Mouse (Mus musculus) stomach, embryonic 15.5 days (tissue): ENCODE results near the gene Dnmt1. TPM values are rescaled to one million over a fixed set of nuclear protein-coding genes. Genes with fewer than 3 reads are reported as not detected.

Experiments used
- ATAC-seq: fragments of 200-750 bp; cut with Nextera tagmentation; 2 replicates; pipeline ENCODE4 v1.8.0; 2017; ENCODE audit warnings: low read depth, moderate number of reproducible peaks, moderate TSS enrichment; ENCODE audit not compliant: insufficient read depth, low FRiP score
- H3K27ac ChIP-seq: fragments of 300-500 bp; sonication (generic); 2 replicates; pipeline ENCODE4 v1.5.1; 2015; ENCODE audit warnings: mild to moderate bottlenecking, inconsistent platforms
- H3K27me3 ChIP-seq: fragments of 300-500 bp; sonication (generic); replicated peaks from 2 replicates; pipeline ENCODE4 v1.6.1; 2015; ENCODE audit warnings: inconsistent platforms
- H3K36me3 ChIP-seq: fragments of 300-500 bp; sonication (generic); 2 replicates; pipeline ENCODE4 v1.6.1; 2015; ENCODE audit warnings: inconsistent platforms
- H3K4me1 ChIP-seq: fragments of 300-500 bp; sonication (generic); 2 replicates; pipeline ENCODE4 v1.6.1; 2015; ENCODE audit warnings: inconsistent platforms
- H3K4me2 ChIP-seq: fragments of 300-500 bp; sonication (generic); 2 replicates; pipeline ENCODE4 v1.6.1; 2015; ENCODE audit warnings: mild to moderate bottlenecking, inconsistent platforms
- H3K4me3 ChIP-seq: fragments of 300-500 bp; sonication (generic); replicated peaks from 2 replicates; pipeline ENCODE4 v1.5.1; 2015; ENCODE audit warnings: inconsistent platforms
- H3K9ac ChIP-seq: fragments of 300-500 bp; sonication (generic); 2 replicates; pipeline ENCODE4 v1.6.1; 2015; ENCODE audit warnings: inconsistent platforms
- H3K9me3 ChIP-seq: fragments of 300-500 bp; sonication (generic); 2 replicates; pipeline ENCODE4 v1.6.1; 2016; ENCODE audit warnings: inconsistent platforms
- WGBS: fragments of 180-500 bp; shearing (Covaris S2); methylation state at CpG from one replicate; pipeline ENCODE4 v1.1.7; 2015; 5-methylcytosine and 5-hydroxymethylcytosine counted together
- polyA plus RNA-seq: library from polyadenylated mRNA; unstranded; fragments of >200 nt; fragmentation: Nextera tagmentation; extraction: Ambion mirVana; gene quantifications from 2 replicates; pipeline ENCODE4 v1.2.1, GENCODE M21; 2015

Dnmt1 gene
- polyA plus RNA-seq, 1 experiment from 2014 or later: 74.7 TPM

DNA sequence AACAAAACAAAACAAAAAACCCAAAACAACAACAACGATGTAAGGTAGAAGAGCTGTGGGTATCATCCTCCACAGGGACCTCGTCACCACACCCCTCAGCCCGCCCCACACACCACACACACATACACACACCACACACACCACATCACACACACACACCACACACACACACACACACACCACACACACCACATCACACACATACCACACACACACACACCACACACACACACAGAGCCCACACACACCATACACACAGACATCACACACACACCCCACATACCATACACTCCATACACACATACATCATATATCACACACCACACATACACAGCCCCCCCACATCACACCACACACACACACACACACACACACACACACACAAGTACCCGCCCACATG is 31.9 kb upstream of the Dnmt1 start:
- H3K4me1 ChIP-seq: 0 out of 2 replicates have a peak, but pooled peaks cover 19% of the 10 kb centered on the region
- no peaks in the 10 kb centered on the region for H3K27me3 ChIP-seq
- 86% methylated on average over 4 of the region's 4 CpGs for WGBS
- H3K4me3 ChIP-seq: no peak overlapping the region
- no peak overlapping the region for H3K27ac ChIP-seq
- H3K9me3 ChIP-seq: no peaks in the 10 kb centered on the region
- no peak overlapping the region for H3K9ac ChIP-seq
- no peak for ATAC-seq
- H3K4me2 ChIP-seq: no peak overlapping the region
- no peaks in the 10 kb centered on the region for H3K36me3 ChIP-seq

DNA sequence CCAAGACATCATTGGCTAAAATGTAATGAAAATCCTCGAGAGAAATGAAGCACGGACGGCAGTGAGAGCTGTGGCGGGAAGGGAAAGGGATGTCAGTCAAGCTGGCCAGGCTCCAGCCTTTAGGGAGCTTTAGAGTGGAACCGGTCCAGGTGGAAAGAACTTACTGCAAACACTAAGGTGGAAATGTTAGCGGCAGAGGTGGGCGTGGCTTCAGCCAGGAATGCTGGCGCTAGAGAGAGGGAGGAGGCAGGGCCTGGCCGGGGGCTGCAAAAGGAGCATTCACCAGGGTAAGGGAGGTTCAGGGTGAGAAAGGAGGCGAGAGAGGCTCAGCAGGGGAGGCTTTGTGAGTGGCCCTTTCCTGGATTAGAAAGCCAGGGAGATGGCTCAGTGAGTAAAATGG is 31.2 kb upstream of the Dnmt1 start:
- H3K27ac ChIP-seq: 0 out of 2 replicates have a peak overlapping the region, but pooled peaks have one; percentile 6
- H3K4me2 ChIP-seq: no peak overlapping the region
- H3K9me3 ChIP-seq: no peaks in the 10 kb centered on the region
- 0 out of 2 replicates have a peak, but pooled peaks cover 19% of the 10 kb centered on the region for H3K4me1 ChIP-seq
- H3K27me3 ChIP-seq: no peaks in the 10 kb centered on the region
- H3K9ac ChIP-seq: no peak overlapping the region
- ATAC-seq: no peak
- 5% methylated on average over 10 of the region's 10 CpGs for WGBS
- H3K36me3 ChIP-seq: no peaks in the 10 kb centered on the region
- no peak overlapping the region for H3K4me3 ChIP-seq

DNA sequence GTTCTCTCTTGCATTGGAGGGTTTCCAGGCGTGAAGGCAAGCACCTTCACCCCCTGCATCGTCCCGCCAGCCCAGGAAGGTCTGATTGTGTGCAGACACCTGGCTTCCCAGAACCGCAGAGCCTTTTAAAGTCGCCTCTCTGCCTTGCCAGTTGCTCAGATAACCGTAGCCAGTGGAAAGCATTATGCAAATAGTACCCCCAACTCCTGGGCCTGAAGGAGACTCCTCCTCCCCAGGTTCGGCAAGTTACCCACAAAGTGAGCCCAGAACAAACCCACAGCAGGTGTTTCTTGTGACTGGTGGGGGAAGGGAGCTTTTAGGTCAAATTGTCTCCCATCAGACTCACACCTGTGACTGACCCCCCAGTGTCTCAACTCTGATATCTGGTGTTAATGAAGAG is 28.3 kb upstream of the Dnmt1 start:
- 28% methylated on average over 7 of the region's 7 CpGs for WGBS
- peak overlapping the region; percentile 88 for H3K27ac ChIP-seq
- 0 out of 2 replicates have a peak, but pooled peaks cover 17% of the 10 kb centered on the region for H3K4me1 ChIP-seq
- H3K27me3 ChIP-seq: no peaks in the 10 kb centered on the region
- H3K4me2 ChIP-seq: no peak overlapping the region
- 0 out of 2 replicates have a peak, but pooled peaks have one; percentile 12 for ATAC-seq
- H3K9me3 ChIP-seq: no peaks in the 10 kb centered on the region
- H3K9ac ChIP-seq: no peak overlapping the region
- H3K4me3 ChIP-seq: no peak overlapping the region
- no peaks in the 10 kb centered on the region for H3K36me3 ChIP-seq

DNA sequence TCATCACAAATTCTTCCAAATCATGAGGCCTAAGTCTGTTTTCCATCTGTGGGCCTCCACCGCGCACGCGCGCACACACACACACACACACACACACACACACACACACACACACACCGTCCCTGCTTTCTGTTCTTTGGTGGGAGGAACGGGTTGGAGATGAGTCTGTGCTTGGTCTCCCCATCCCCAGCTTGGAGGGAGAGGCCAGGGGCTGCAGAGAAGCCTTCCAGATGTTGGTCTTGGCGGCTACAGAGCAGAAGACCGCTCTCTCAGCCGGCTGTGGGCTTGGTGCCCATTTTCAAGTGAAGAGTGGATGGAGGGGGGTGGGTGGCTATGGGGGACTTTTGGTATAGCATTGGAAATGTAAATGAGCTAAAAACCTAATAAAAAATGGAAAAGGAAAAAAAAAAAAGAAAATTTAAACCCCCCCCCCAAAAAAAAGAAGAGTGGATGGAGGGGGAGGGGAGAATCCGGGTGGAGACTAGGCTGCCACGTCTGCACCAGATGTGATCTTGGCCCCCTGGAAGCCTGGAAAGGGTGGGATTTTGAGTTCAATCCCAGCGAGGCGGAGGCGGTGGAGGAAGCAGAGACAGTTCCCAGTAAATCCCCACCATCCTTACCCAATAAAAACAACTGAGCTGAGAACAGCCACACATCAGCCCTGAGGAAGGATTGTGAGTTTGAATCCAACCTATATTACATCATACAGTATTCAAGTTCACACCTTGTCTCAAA is 27.4 kb upstream of the Dnmt1 start:
- WGBS: 41% methylated on average over 15 of the region's 15 CpGs
- H3K9ac ChIP-seq: no peak overlapping the region
- H3K27me3 ChIP-seq: no peaks in the 10 kb centered on the region
- ATAC-seq: peak; percentile 81
- no peak overlapping the region for H3K4me2 ChIP-seq
- 0 out of 2 replicates have a peak, but pooled peaks cover 14% of the 10 kb centered on the region for H3K4me1 ChIP-seq
- peak overlapping the region; percentile 88 for H3K27ac ChIP-seq
- H3K4me3 ChIP-seq: no peak overlapping the region
- H3K36me3 ChIP-seq: no peaks in the 10 kb centered on the region
- no peaks in the 10 kb centered on the region for H3K9me3 ChIP-seq

DNA sequence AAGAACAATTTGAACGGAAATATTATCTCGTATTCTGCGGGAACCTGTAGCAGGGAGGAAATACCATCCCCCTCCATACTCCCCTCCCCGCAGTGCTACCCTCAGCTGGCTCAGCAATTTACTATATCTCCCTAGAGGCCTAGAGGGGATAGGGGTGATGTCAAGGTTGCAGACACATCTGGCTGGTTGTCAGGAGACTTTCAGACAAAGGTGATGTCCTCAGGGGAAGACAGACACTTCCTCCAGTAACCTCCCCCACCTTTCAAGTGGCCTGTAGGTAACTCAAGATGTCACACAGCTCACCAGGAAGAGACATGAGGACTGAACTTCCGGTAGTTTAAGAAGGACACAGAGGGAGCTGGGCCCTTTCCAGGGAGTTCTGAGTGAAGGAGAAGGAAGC is 23.5 kb upstream of the Dnmt1 start:
- no peaks in the 10 kb centered on the region for H3K9me3 ChIP-seq
- H3K4me2 ChIP-seq: no peak overlapping the region
- H3K27me3 ChIP-seq: no peaks in the 10 kb centered on the region
- H3K9ac ChIP-seq: no peak overlapping the region
- ATAC-seq: no peak
- H3K36me3 ChIP-seq: no peaks in the 10 kb centered on the region
- H3K4me1 ChIP-seq: 0 out of 2 replicates have a peak, but pooled peaks cover 14% of the 10 kb centered on the region
- no peak overlapping the region for H3K27ac ChIP-seq
- no peak overlapping the region for H3K4me3 ChIP-seq
- WGBS: 33% methylated on average over 5 of the region's 5 CpGs

DNA sequence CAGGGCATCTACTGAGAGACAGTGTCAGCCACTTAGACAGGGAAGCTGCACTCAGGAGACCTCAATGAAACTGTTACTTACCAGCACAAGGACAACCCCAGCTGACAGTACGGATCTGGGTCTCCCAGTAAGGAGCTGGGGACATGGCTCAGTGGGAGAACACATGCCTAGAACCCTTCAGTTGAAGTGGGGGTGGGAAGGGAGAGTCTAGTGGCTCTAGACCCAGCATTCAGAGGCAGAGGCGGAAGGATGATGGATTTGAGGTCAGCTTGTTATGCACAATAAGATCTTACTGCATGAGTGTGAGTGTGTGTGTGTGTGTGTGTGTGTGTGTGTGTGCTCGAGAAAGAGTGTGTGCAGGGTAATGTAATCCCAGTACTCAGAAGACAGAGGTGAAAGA is 22.5 kb upstream of the Dnmt1 start:
- no peak overlapping the region for H3K4me3 ChIP-seq
- WGBS: 62% methylated on average over 3 of the region's 3 CpGs
- no peaks in the 10 kb centered on the region for H3K27me3 ChIP-seq
- ATAC-seq: no peak
- H3K9me3 ChIP-seq: no peaks in the 10 kb centered on the region
- H3K4me1 ChIP-seq: 0 out of 2 replicates have a peak, but pooled peaks cover 8% of the 10 kb centered on the region
- H3K27ac ChIP-seq: no peak overlapping the region
- H3K9ac ChIP-seq: no peak overlapping the region
- H3K4me2 ChIP-seq: no peak overlapping the region
- H3K36me3 ChIP-seq: no peaks in the 10 kb centered on the region

DNA sequence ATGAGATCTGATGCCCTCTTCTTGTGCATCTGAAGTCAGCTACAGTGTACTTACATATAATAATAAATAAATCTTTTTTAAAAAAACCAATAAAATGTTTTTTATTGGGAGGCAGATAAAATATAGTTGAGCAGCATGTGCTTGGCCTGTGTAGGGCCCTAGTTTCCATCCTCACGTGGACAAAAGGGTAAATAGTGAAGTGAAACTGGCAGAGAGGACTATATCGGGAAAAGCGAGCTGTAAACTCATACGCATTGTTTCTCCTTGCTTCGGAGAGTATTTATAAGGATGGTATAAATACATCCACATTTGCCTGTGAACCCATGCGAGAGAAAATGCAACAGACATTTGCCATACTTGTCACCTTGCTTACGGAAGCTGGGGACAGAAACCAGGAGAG is 20.1 kb upstream of the Dnmt1 start:
- H3K27me3 ChIP-seq: no peaks in the 10 kb centered on the region
- H3K4me3 ChIP-seq: no peak overlapping the region
- H3K36me3 ChIP-seq: no peaks in the 10 kb centered on the region
- H3K9me3 ChIP-seq: no peaks in the 10 kb centered on the region
- H3K9ac ChIP-seq: no peak overlapping the region
- no peak overlapping the region for H3K27ac ChIP-seq
- ATAC-seq: no peak
- no peak overlapping the region for H3K4me2 ChIP-seq
- WGBS: 80% methylated on average over 7 of the region's 7 CpGs
- H3K4me1 ChIP-seq: peaks cover 22% of the 10 kb centered on the region

DNA sequence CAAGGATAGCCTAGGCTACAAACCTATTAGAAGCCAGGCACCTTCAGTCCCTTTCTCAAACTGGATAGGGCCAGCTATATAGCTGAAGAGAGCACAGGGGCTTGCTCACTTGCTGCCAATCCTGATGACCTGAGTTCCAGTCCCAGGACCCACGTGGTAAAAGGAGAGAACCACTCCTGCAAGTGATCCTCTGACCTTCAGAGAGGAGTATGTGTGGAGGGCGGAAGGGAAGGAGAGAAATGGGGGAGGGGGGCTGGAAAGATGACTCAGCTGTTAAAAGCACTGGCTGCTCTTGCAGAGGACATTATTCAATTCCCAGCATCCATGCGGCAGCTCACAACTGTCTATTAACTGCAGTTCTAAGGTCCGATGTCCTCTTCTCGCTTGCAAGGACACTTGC is 19.5 kb upstream of the Dnmt1 start:
- H3K4me3 ChIP-seq: no peak overlapping the region
- peaks cover 27% of the 10 kb centered on the region for H3K4me1 ChIP-seq
- WGBS: 48% methylated on average over 5 of the region's 5 CpGs
- ATAC-seq: no peak
- no peaks in the 10 kb centered on the region for H3K9me3 ChIP-seq
- no peak overlapping the region for H3K9ac ChIP-seq
- H3K4me2 ChIP-seq: no peak overlapping the region
- no peaks in the 10 kb centered on the region for H3K27me3 ChIP-seq
- peak overlapping the region; percentile 63 for H3K27ac ChIP-seq
- H3K36me3 ChIP-seq: no peaks in the 10 kb centered on the region

DNA sequence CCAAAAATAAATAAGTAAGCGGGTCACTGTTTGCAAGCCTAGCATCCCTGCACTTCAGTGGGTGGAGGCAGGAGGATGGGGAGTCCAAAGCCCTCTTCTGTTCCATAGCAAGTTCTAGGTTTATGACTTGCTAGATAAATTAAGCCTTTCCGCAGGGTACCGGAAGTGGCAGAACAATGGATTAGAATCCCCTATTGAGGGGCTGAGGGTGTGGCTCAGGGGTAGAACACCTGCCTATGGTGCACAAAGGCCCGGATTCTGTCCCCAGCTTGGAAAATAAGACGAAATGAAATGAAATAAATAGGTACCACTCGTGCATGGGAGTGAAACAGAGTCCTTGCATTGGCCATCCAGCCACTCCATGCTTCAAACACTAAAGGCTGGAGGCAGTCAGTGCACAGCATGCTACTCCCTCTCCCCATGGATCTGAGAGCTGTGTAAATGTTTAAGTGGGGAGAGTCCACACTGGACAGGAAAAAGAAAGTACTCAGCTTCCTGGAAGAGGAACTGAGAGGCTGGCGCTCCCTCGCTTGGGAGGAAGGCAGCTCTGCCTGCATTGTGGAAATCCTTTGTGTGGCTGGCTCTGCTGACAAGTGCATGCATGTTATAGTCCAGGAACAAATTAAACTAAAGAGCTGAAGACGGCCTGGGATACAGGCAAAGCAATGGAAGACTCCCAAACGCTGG is 18.9 kb upstream of the Dnmt1 start:
- WGBS: 48% methylated on average over 10 of the region's 10 CpGs
- no peaks in the 10 kb centered on the region for H3K36me3 ChIP-seq

DNA sequence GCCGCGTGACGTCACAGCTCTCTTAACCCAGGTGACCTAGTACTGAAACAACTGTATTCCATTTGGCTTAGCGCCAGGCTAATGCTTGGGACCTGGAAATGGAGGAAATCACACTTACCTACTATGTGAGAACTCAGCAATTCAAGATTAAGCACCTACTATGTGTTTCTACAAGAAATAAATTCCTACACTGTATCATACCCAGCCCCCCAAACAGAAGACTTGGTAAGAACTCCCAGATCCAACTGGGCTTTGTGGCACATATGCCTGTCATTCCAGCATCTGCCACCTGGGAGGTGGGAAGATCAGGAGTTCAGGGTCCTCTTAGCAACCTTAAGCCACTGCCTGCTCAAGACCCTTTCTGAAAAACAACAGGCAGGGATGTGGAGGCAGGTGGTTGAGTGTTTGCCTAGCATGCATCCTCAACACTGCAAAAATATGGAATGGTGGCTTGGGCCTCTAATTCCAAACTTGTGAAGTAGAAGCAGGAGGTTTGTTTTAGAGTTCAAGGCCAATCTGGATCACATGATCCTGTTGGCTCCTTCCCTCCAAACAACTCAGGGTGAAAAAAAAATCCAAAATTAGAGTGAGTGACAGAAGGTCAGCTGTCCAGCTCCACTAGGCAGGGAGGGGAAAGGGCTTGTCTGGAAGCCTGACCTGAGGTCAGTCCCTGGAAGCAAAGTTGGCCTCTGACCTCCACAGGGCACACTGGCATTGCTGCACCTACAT is 17.4 kb upstream of the Dnmt1 start:
- peak overlapping the region; percentile 76 for H3K4me2 ChIP-seq
- WGBS: under 1% methylated on average over 4 of the region's 4 CpGs
- no peaks in the 10 kb centered on the region for H3K36me3 ChIP-seq
- H3K4me3 ChIP-seq: peak overlapping the region; percentile 91
- no peak overlapping the region for H3K9ac ChIP-seq
- no peaks in the 10 kb centered on the region for H3K9me3 ChIP-seq
- H3K27ac ChIP-seq: peak overlapping the region; percentile 95
- H3K4me1 ChIP-seq: peaks cover 42% of the 10 kb centered on the region
- no peak for ATAC-seq
- no peaks in the 10 kb centered on the region for H3K27me3 ChIP-seq

More for the DNA sequence above, 18.9 kb upstream of the Dnmt1 start:
- Histone ChIP-seq H3K27me3 (no peaks in the 10 kb centered on the region), H3K9me3 (no peaks in the 10 kb centered on the region), H3K9ac (no peak overlapping the region), H3K4me3 (no peak overlapping the region), H3K4me2 (no peak overlapping the region), H3K4me1 (peaks cover 28% of the 10 kb centered on the region), H3K27ac (peak overlapping the region; percentile 63)
- ATAC-seq: no peak

DNA sequence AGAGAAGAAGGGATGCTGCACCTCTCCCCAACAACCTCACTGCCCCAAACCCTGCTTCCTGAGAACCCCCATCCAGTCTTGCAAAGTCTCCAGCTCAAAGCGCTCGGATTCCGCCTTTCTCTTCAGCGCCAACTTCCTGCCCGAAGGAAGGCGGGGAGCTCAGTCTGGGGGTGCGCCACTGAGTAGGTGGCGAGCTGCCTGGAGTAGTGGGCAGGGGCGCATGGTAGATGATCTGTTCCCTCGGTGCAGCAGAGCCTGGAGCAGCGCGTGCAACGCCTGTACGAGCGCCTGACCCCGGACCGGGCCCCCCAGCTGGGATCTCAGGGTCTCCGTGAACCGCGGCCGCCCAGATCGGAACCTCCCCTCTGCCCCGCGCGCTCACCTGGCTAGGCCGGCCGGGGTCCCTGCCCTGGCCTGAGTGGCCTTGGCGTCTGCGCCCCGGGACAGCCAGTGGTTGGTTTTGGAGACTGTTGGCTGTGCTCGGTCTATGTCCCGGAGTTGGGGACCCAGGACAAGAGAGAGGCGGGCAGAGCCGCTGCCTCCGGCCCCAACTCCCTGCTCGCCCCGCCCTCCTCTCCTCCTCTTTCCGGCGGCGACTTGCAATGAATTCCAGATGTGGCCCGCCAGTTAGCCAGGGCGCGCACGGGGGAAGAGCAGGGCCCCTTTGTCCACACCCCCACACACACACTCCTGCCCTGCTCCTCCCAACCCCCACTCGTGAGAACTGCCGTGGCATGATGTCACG is 16.7 kb upstream of the Dnmt1 start, which contains the start of gene S1pr2:
Gene S1pr2 (minus strand): TSS at position 566 of the 745 bp plus-strand sequence.
- peak; percentile 56 for ATAC-seq
- Histone ChIP-seq H3K9me3 (no peaks in the 10 kb centered on the region), H3K27ac (peak within 1 kb of the TSS; percentile 95), H3K27me3 (no peaks in the 10 kb centered on the region), H3K4me3 (peak within 1 kb of the TSS; percentile 91), H3K4me2 (peak within 1 kb of the TSS; percentile 76), H3K36me3 (no peaks in the 10 kb centered on the region), H3K9ac (peak within 1 kb of the TSS; percentile 87), H3K4me1 (peaks cover 49% of the 10 kb centered on the region)
- WGBS: under 1% methylated on average over 47 of the region's 47 CpGs
